Mouse (Mus musculus) heart, adult 2 months (tissue): ENCODE measurements around the gene Inpp5b.
A peak's percentile ranks its signal among the peaks of the same experiment; 100 is the strongest.

ENCODE experiments used
- CTCF ChIP-seq: fragments of 200-600 bp; IDR thresholded peaks from 2 replicates; pipeline ENCODE4 v1.8.1; 2022; ENCODE audit warnings: antibody characterized with exemption, mild to moderate bottlenecking, moderate library complexity
- EP300 ChIP-seq: fragments of 200-500 bp; IDR thresholded peaks from 2 replicates; pipeline ENCODE4 v1.6.1; 2011; ENCODE audit warnings: low read depth, low read length, control low read depth; ENCODE audit not compliant: insufficient read depth
- POLR2A ChIP-seq: fragments of 200-500 bp; IDR thresholded peaks from 2 replicates; pipeline ENCODE4 v1.6.1; 2011; ENCODE audit warnings: mild to moderate bottlenecking, low read depth, low read length, control low read depth; ENCODE audit not compliant: insufficient read depth

- TF ChIP-seq CTCF (no peak), POLR2A (peak; percentile 19; the same call in 1 of the 2 replicates), EP300 (0 out of 2 replicates have a peak, but pooled peaks have one; percentile 43)
Measured at GRCm38 (mm10) chr4:124817803-124818202, 76.2 kb downstream of the Inpp5b start.
